ENCODE assay signal across 21 mouse cellular contexts in genomic region chr7:30217277-30217676, GRCm38 (mm10). TPM values are rescaled to one million over a fixed set of nuclear protein-coding genes. Genes with fewer than 3 reads are reported as not detected.
DNase-seq lines count a peak whose midpoint lies in the region; ATAC-seq lines count a peak whose summit lies in the region.
"Had no signal": no experiment of that assay in that cellular context is flagged by ENCODE, and none has a peak within 500 bp of the region (broad histone marks: within the 10 kb centered on the region; RNA-seq: fewer than 3 reads in every experiment).

No protein-coding gene starts in this region.

- H3K4me3 ChIP-seq in hindbrain, embryonic 13.5 days, result no peak overlapping the region
- H3K4me3 ChIP-seq in hindbrain, embryonic 10.5 days, result no peak overlapping the region
- H3K4me3 ChIP-seq in forebrain, embryonic 15.5 days, result no peak overlapping the region
- no peak overlapping the region for H3K4me3 ChIP-seq in hindbrain, embryonic 16.5 days (ENCODE audit: low read length)
- no peak overlapping the region for H3K4me3 ChIP-seq in midbrain, embryonic 16.5 days (ENCODE audit: low read depth, low read length)
- H3K4me3 ChIP-seq: heart, adult 2 months had no signal

- WGBS in hindbrain, embryonic 13.5 days, result 76% methylated on average over 2 of the region's 2 CpGs
- WGBS in hindbrain, embryonic 10.5 days, result 69% methylated on average over 2 of the region's 2 CpGs
- WGBS in forebrain, embryonic 15.5 days, result 73% methylated on average over 2 of the region's 2 CpGs
- WGBS in hindbrain, embryonic 16.5 days, result 84% methylated on average over 2 of the region's 2 CpGs
- 68% methylated on average over 2 of the region's 2 CpGs for WGBS in midbrain, embryonic 16.5 days

- no peaks in the 10 kb centered on the region for H3K27me3 ChIP-seq in hindbrain, embryonic 13.5 days
- H3K27me3 ChIP-seq in hindbrain, embryonic 10.5 days (ENCODE audit: insufficient read depth, poor library complexity, severe bottlenecking), result no peaks in the 10 kb centered on the region
- H3K27me3 ChIP-seq in forebrain, embryonic 15.5 days, result no peaks in the 10 kb centered on the region
- no peaks in the 10 kb centered on the region for H3K27me3 ChIP-seq in hindbrain, embryonic 16.5 days (replicated peaks; ENCODE audit: control insufficient read depth, insufficient read depth, low read length)
- H3K27me3 ChIP-seq in midbrain, embryonic 16.5 days (ENCODE audit: control insufficient read depth, insufficient read depth, low read depth, low read length), result no peaks in the 10 kb centered on the region
- H3K27me3 ChIP-seq: embryonic facial prominence, embryonic 13.5 days; heart, embryonic 15.5 days had no signal

- H3K27ac ChIP-seq in hindbrain, embryonic 13.5 days, result no peak overlapping the region
- no peak overlapping the region for H3K27ac ChIP-seq in hindbrain, embryonic 10.5 days
- no peak overlapping the region for H3K27ac ChIP-seq in forebrain, embryonic 15.5 days (replicated peaks)
- H3K27ac ChIP-seq in hindbrain, embryonic 16.5 days (ENCODE audit: low read depth, low read length), result no peak overlapping the region
- H3K27ac ChIP-seq in midbrain, embryonic 16.5 days (ENCODE audit: low read length), result no peak overlapping the region
- H3K27ac ChIP-seq: embryonic facial prominence, embryonic 13.5 days; heart, embryonic 15.5 days had no signal

- 0 out of 2 replicates have a peak, but pooled peaks have one; percentile 46 for ATAC-seq in hindbrain, embryonic 13.5 days (ENCODE audit: low FRiP score)
- ATAC-seq in forebrain, embryonic 15.5 days (replicated peaks), result peak; percentile 31; the same call in 1 of the 2 replicates
- ATAC-seq in hindbrain, embryonic 16.5 days, result peak; percentile 28; the same call in 1 of the 2 replicates
- ATAC-seq in midbrain, embryonic 16.5 days, result peak; percentile 29; the same call in 1 of the 2 replicates

- no peak overlapping the region for H3K4me2 ChIP-seq in hindbrain, embryonic 13.5 days
- no peak overlapping the region for H3K4me2 ChIP-seq in forebrain, embryonic 15.5 days (replicated peaks)
- no peak overlapping the region for H3K4me2 ChIP-seq in hindbrain, embryonic 16.5 days (ENCODE audit: low read length)
- H3K4me2 ChIP-seq in midbrain, embryonic 16.5 days (ENCODE audit: low read length), result no peak overlapping the region; the same call in 1 of the 2 replicates

- DNase-seq in hindbrain, embryonic 10.5 days (ENCODE audit: low spot score), result no peak
- DNase-seq in B cell, adult 2 months, result no peak
- no peak for DNase-seq in gastrocnemius, adult 18-20 months (ENCODE audit: low spot score)
- DNase-seq in left cerebral cortex, adult 18-20 months (ENCODE audit: low spot score in 2 of 2), result no peak

- H3K9me3 ChIP-seq in hindbrain, embryonic 13.5 days, result no peaks in the 10 kb centered on the region
- no peaks in the 10 kb centered on the region for H3K9me3 ChIP-seq in hindbrain, embryonic 10.5 days
- no peaks in the 10 kb centered on the region for H3K9me3 ChIP-seq in forebrain, embryonic 15.5 days
- H3K9me3 ChIP-seq in hindbrain, embryonic 16.5 days (ENCODE audit: control insufficient read depth, low read length), result no peaks in the 10 kb centered on the region
- H3K9me3 ChIP-seq in midbrain, embryonic 16.5 days (replicated peaks; ENCODE audit: control insufficient read depth, low read length, poor library complexity, severe bottlenecking), result no peaks in the 10 kb centered on the region
- H3K9me3 ChIP-seq: embryonic facial prominence, embryonic 13.5 days; G1E; heart, embryonic 15.5 days; megakaryocyte, embryonic 14.5 days had no signal

- peaks cover 13% of the 10 kb centered on the region for H3K4me1 ChIP-seq in hindbrain, embryonic 13.5 days (replicated peaks)
- H3K4me1 ChIP-seq in hindbrain, embryonic 10.5 days (replicated peaks), result peaks cover 13% of the 10 kb centered on the region
- peaks cover 16% of the 10 kb centered on the region for H3K4me1 ChIP-seq in forebrain, embryonic 15.5 days
- H3K4me1 ChIP-seq in hindbrain, embryonic 16.5 days (ENCODE audit: control insufficient read depth, insufficient read depth, low read depth, low read length), result peaks cover 16% of the 10 kb centered on the region
- H3K4me1 ChIP-seq in midbrain, embryonic 16.5 days (ENCODE audit: control insufficient read depth, insufficient read depth, low read length), result peaks cover 19% of the 10 kb centered on the region

- H3K9ac ChIP-seq in hindbrain, embryonic 13.5 days, result no peak overlapping the region
- H3K9ac ChIP-seq in forebrain, embryonic 15.5 days (replicated peaks), result no peak overlapping the region
- H3K9ac ChIP-seq in hindbrain, embryonic 16.5 days (ENCODE audit: low read depth, low read length), result no peak overlapping the region
- H3K9ac ChIP-seq in midbrain, embryonic 16.5 days (ENCODE audit: low read depth, low read length), result no peak overlapping the region
- H3K9ac ChIP-seq: heart, embryonic 15.5 days; liver, postnatal 0 days had no signal

- peaks cover 3% of the 10 kb centered on the region for H3K36me3 ChIP-seq in hindbrain, embryonic 13.5 days
- peaks cover 4% of the 10 kb centered on the region for H3K36me3 ChIP-seq in hindbrain, embryonic 10.5 days
- H3K36me3 ChIP-seq in forebrain, embryonic 15.5 days, result peaks cover 2% of the 10 kb centered on the region; the same call in 1 of the 2 replicates
- no peaks in the 10 kb centered on the region for H3K36me3 ChIP-seq in hindbrain, embryonic 16.5 days (ENCODE audit: control insufficient read depth, insufficient read depth, low read length)
- H3K36me3 ChIP-seq in midbrain, embryonic 16.5 days (ENCODE audit: control insufficient read depth, insufficient read depth, low read length), result no peaks in the 10 kb centered on the region
- H3K36me3 ChIP-seq: embryonic facial prominence, embryonic 13.5 days; G1E; heart, embryonic 15.5 days had no signal

RNA-seq across cellular contexts. Expression of gene Polr2i, which starts 14.5 kb away (rescaled TPM):
- 174 and 175 TPM in 2 replicates for polyA plus RNA-seq in hindbrain, embryonic 13.5 days (2015; fragmentation: Nextera tagmentation; extraction: Ambion mirVana)
- 167 and 177 TPM in 2 replicates for polyA plus RNA-seq in hindbrain, embryonic 10.5 days (2016; fragmentation: Nextera tagmentation; extraction: Ambion mirVana)
- 173 and 193 TPM in 2 replicates for polyA plus RNA-seq in forebrain, embryonic 15.5 days (2015; fragmentation: Nextera tagmentation; extraction: Ambion mirVana)
- 168 and 175 TPM in 2 replicates for polyA plus RNA-seq in hindbrain, embryonic 16.5 days (2015; fragmentation: Nextera tagmentation; extraction: Ambion mirVana)
- 158 and 166 TPM in 2 replicates for polyA plus RNA-seq in midbrain, embryonic 16.5 days (2015; fragmentation: Nextera tagmentation; extraction: Ambion mirVana)
- total RNA-seq in gastrocnemius, adult 18-20 months (2021), result 10 to 100 TPM; 57.1 to 57.7 TPM
- total RNA-seq in left cerebral cortex, adult 18-20 months (2021), result 10 to 100 TPM; 58.0 to 60.0 TPM

RNA-seq across cellular contexts. Expression of gene Tbcb, which starts 14.8 kb away (rescaled TPM):
- 383 and 390 TPM in 2 replicates for polyA plus RNA-seq in hindbrain, embryonic 13.5 days (2015; fragmentation: Nextera tagmentation; extraction: Ambion mirVana)
- 276 and 312 TPM in 2 replicates for polyA plus RNA-seq in hindbrain, embryonic 10.5 days (2016; fragmentation: Nextera tagmentation; extraction: Ambion mirVana)
- 352 and 364 TPM in 2 replicates for polyA plus RNA-seq in forebrain, embryonic 15.5 days (2015; fragmentation: Nextera tagmentation; extraction: Ambion mirVana)
- polyA plus RNA-seq in hindbrain, embryonic 16.5 days (2015; fragmentation: Nextera tagmentation; extraction: Ambion mirVana), result 465 and 500 TPM in 2 replicates
- polyA plus RNA-seq in midbrain, embryonic 16.5 days (2015; fragmentation: Nextera tagmentation; extraction: Ambion mirVana), result 436 and 442 TPM in 2 replicates
- total RNA-seq in gastrocnemius, adult 18-20 months (2021), result 10 to 100 TPM; 29.6 to 31.9 TPM
- 100 to 1,000 TPM; 127 to 141 TPM for total RNA-seq in left cerebral cortex, adult 18-20 months (2021)

RNA-seq across cellular contexts. Expression of gene Ovol3, which starts 18.2 kb away (rescaled TPM):
- not detected in 2 replicates for polyA plus RNA-seq in hindbrain, embryonic 13.5 days (2015; fragmentation: Nextera tagmentation; extraction: Ambion mirVana)
- polyA plus RNA-seq in hindbrain, embryonic 10.5 days (2016; fragmentation: Nextera tagmentation; extraction: Ambion mirVana), result not detected in 2 replicates
- polyA plus RNA-seq in forebrain, embryonic 15.5 days (2015; fragmentation: Nextera tagmentation; extraction: Ambion mirVana), result not detected in 2 replicates
- not detected in 2 replicates for polyA plus RNA-seq in hindbrain, embryonic 16.5 days (2015; fragmentation: Nextera tagmentation; extraction: Ambion mirVana)
- not detected in 2 replicates for polyA plus RNA-seq in midbrain, embryonic 16.5 days (2015; fragmentation: Nextera tagmentation; extraction: Ambion mirVana)
- total RNA-seq in gastrocnemius, adult 18-20 months (2021), result not detected
- total RNA-seq in left cerebral cortex, adult 18-20 months (2021), result not detected
- total RNA-seq: adrenal gland, adult 2 months; common myeloid progenitor, adult 5-6 weeks; G1E; gastrocnemius, adult 2 months; heart, adult 2 months; hematopoietic stem cell, adult 5-6 weeks; layer of hippocampus, postnatal 10 days; left cerebral cortex, postnatal 10 days had no signal
- polyA plus RNA-seq: adrenal gland, adult 2 months; CD4-positive, CD25-positive, alpha-beta regulatory T cell, adult 4 months; G1E; heart, adult 2 months; heart, embryonic 15.5 days; liver, postnatal 0 days had no signal

RNA-seq across cellular contexts. Expression of gene Capns1, which starts 18.7 kb away (rescaled TPM):
- polyA plus RNA-seq in hindbrain, embryonic 13.5 days (2015; fragmentation: Nextera tagmentation; extraction: Ambion mirVana), result 68.1 and 78.1 TPM in 2 replicates
- 65.1 and 72.5 TPM in 2 replicates for polyA plus RNA-seq in hindbrain, embryonic 10.5 days (2016; fragmentation: Nextera tagmentation; extraction: Ambion mirVana)
- 62.5 and 67.8 TPM in 2 replicates for polyA plus RNA-seq in forebrain, embryonic 15.5 days (2015; fragmentation: Nextera tagmentation; extraction: Ambion mirVana)
- polyA plus RNA-seq in hindbrain, embryonic 16.5 days (2015; fragmentation: Nextera tagmentation; extraction: Ambion mirVana), result 86.0 and 94.7 TPM in 2 replicates
- 64.8 and 65.3 TPM in 2 replicates for polyA plus RNA-seq in midbrain, embryonic 16.5 days (2015; fragmentation: Nextera tagmentation; extraction: Ambion mirVana)
- 100 to 1,000 TPM; 198 to 205 TPM for total RNA-seq in gastrocnemius, adult 18-20 months (2021)
- 100 to 1,000 TPM; 174 to 176 TPM for total RNA-seq in left cerebral cortex, adult 18-20 months (2021)

RNA-seq across cellular contexts. Expression of gene Cox7a1, which starts 33.3 kb away (rescaled TPM):
- 4.5 and 8.0 TPM in 2 replicates for polyA plus RNA-seq in hindbrain, embryonic 13.5 days (2015; fragmentation: Nextera tagmentation; extraction: Ambion mirVana)
- 3.8 and 8.2 TPM in 2 replicates for polyA plus RNA-seq in hindbrain, embryonic 10.5 days (2016; fragmentation: Nextera tagmentation; extraction: Ambion mirVana)
- 3.3 and 4.2 TPM in 2 replicates for polyA plus RNA-seq in forebrain, embryonic 15.5 days (2015; fragmentation: Nextera tagmentation; extraction: Ambion mirVana)
- 5.6 and 6.8 TPM in 2 replicates for polyA plus RNA-seq in hindbrain, embryonic 16.5 days (2015; fragmentation: Nextera tagmentation; extraction: Ambion mirVana)
- polyA plus RNA-seq in midbrain, embryonic 16.5 days (2015; fragmentation: Nextera tagmentation; extraction: Ambion mirVana), result 5.9 and 8.5 TPM in 2 replicates
- 100 to 1,000 TPM; 938 to 989 TPM for total RNA-seq in gastrocnemius, adult 18-20 months (2021)
- 1 to 10 TPM; 4.7 to 5.8 TPM for total RNA-seq in left cerebral cortex, adult 18-20 months (2021)
- total RNA-seq: common myeloid progenitor, adult 5-6 weeks; hematopoietic stem cell, adult 5-6 weeks had no signal
